Mouse (Mus musculus) gastrocnemius, postnatal 10 days (tissue): ENCODE measurements at regions not wholly inside any gene's neighbourhood (a gene's known extent, or its start where the extent isn't known, plus 50 kb on each side); places are given as distances from the start of the nearest gene placed in this dataset.
"Not testable (repeated sequence)": the region's sequence is repeated elsewhere in the genome, so short reads cannot be mapped to it uniquely, and the experiment has no call there.

Experiments
- DNase-seq: peaks from one replicate; pipeline ENCODE4 v3.0.0; 2021; ENCODE audit warnings: mixed read lengths

DNA sequence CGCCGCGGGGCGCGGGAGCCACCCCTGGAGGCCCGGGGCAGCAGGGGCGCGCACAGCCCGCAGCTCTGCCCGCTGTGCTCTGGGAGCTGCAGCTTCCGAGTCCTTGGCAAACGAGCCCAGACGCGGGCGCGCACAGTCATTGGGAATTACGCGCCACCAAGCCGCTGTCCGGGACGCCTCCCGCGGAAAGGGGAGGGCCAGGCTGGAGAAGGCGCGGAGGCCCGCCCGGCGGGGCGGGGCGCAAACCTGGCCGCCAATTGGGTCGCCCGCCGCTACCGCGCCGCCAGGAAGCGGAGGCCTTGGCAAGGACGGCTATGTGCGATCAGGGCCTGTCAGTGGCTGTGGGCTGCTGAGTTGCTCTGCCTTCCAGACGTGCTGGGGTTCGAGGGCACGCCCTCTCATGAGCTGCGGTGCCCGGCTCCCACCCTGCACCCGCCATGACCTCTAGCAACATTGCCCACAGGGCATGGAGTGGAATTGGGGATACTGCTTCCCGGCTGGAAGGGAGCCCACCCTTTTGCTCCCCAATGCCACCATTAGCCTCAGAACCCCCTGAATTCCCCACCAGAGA is 739.1 kb upstream of the Ywhaq start:
- DNase-seq: peak; percentile 17

DNA sequence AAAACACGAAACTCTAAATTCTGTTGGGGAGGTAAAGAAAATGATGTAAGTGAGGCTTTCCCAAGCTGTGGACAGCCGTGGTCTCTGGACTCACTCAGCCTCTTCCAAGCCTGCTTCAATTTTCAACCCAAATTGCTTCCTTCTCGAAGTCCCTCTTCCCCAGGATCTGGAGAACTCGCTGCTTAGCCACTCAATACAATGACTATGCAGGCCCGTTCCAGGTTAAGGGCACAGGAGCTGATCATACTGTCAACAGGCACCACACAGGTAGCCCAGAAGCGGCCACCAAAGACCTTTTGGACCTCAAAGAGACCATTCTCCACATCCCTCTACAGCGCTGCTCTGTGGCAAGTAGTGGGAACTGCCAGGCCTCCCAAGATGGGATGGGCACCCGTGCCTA is 737.9 kb upstream of the Ywhaq start:
- DNase-seq: not testable (repeated sequence)
